Mouse (Mus musculus) lung, embryonic 15.5 days (tissue): ENCODE measurements around the gene Asah2. TPM values are rescaled to one million over a fixed set of nuclear protein-coding genes. Genes with fewer than 3 reads are reported as not detected.

Experiments used
- ATAC-seq: fragments of 200-750 bp; cut with Nextera tagmentation; 2 replicates; pipeline ENCODE4 v1.8.0; 2017; ENCODE audit warnings: moderate number of reproducible peaks, borderline replicate concordance; ENCODE audit not compliant: low FRiP score, low TSS enrichment; ENCODE audit errors: extremely low read depth
- H3K27ac ChIP-seq: fragments of 300-500 bp; sonication (generic); 2 replicates; pipeline ENCODE4 v1.5.1; 2015; ENCODE audit warnings: moderate library complexity, mild to moderate bottlenecking, inconsistent platforms
- H3K27me3 ChIP-seq: fragments of 300-500 bp; sonication (generic); 2 replicates; pipeline ENCODE4 v1.6.1; 2015; ENCODE audit warnings: inconsistent platforms
- H3K36me3 ChIP-seq: fragments of 300-500 bp; sonication (generic); 2 replicates; pipeline ENCODE4 v1.6.1; 2015; ENCODE audit warnings: inconsistent platforms
- H3K4me1 ChIP-seq: fragments of 300-500 bp; sonication (generic); 2 replicates; pipeline ENCODE4 v1.6.1; 2015; ENCODE audit warnings: inconsistent platforms
- H3K4me2 ChIP-seq: fragments of 300-500 bp; sonication (generic); 2 replicates; pipeline ENCODE4 v1.6.1; 2015; ENCODE audit warnings: inconsistent platforms, mild to moderate bottlenecking, moderate library complexity
- H3K4me3 ChIP-seq: fragments of 300-500 bp; sonication (generic); 2 replicates; pipeline ENCODE4 v1.5.1; 2015; ENCODE audit warnings: mild to moderate bottlenecking, inconsistent platforms
- H3K9ac ChIP-seq: fragments of 300-500 bp; sonication (generic); 2 replicates; pipeline ENCODE4 v1.6.1; 2015; ENCODE audit warnings: inconsistent platforms
- H3K9me3 ChIP-seq: fragments of 300-500 bp; sonication (generic); 2 replicates; pipeline ENCODE4 v1.6.1; 2016; ENCODE audit warnings: inconsistent platforms
- WGBS: fragments of 180-500 bp; shearing (Covaris S2); methylation state at CpG from one replicate; pipeline ENCODE4 v1.1.7; 2015; 5-methylcytosine and 5-hydroxymethylcytosine counted together
- polyA plus RNA-seq: library from polyadenylated mRNA; unstranded; fragments of >200 nt; fragmentation: Nextera tagmentation; extraction: Ambion mirVana; gene quantifications from 2 replicates; pipeline ENCODE4 v1.2.1, GENCODE M21; 2015

Gene Asah2
- polyA plus RNA-seq, 1 experiment from 2014 or later = 1.6 TPM

DNA sequence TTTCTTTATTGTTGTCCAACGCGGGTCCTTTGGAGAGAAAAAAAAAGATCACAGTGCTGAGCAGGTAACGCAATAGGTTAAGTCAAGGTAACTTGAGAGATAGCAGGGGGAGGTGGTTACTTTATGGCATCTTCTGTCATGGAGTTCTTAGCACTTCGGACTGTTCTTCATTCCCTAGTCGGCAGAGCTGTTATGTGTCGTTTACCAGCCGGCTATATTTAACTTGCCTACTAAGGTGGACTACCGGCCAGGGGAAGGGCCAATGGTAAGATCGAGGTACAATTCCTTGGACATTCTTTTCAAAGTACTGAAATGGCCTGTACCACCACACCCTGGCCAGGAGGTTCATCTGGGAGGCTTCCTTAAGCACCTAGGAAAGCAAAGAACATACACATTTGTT is 16.1 kb upstream of the Asah2 start:
- Histone ChIP-seq H3K9me3 (no peaks in the 10 kb centered on the region), H3K36me3 (peaks cover 17% of the 10 kb centered on the region), H3K4me2 (no peak overlapping the region), H3K9ac (no peak overlapping the region), H3K27me3 (no peaks in the 10 kb centered on the region), H3K4me1 (no peaks in the 10 kb centered on the region), H3K4me3 (no peak overlapping the region), H3K27ac (no peak overlapping the region)
- ATAC-seq = no peak
- WGBS = 88% methylated on average over 9 of the region's 9 CpGs

DNA sequence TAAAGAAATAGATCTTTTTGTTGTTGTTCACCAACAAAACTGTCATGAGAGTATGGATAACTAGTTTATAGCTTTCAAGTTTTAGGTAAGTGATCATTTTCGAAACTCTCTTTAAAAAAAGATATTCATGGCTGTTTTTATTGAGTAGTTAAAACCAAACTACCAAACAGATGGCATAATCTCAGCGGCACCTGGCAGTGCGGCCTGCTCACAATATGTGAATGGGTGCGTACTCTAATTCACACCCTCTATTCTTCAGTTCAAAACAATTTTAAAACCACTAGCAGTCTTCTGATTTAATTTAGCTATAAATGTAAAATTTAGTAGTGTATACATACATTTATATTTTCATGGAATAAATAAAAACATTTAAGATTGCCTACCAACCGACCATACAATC is 15.2 kb upstream of the Asah2 start:
- H3K4me1 ChIP-seq = no peaks in the 10 kb centered on the region
- H3K4me3 ChIP-seq = no peak overlapping the region
- H3K9me3 ChIP-seq = no peaks in the 10 kb centered on the region
- no peak overlapping the region for H3K27ac ChIP-seq
- 95% methylated on average over 5 of the region's 5 CpGs for WGBS
- no peak overlapping the region for H3K9ac ChIP-seq
- peaks cover 17% of the 10 kb centered on the region for H3K36me3 ChIP-seq
- H3K27me3 ChIP-seq = no peaks in the 10 kb centered on the region
- H3K4me2 ChIP-seq = no peak overlapping the region
- no peak for ATAC-seq

DNA sequence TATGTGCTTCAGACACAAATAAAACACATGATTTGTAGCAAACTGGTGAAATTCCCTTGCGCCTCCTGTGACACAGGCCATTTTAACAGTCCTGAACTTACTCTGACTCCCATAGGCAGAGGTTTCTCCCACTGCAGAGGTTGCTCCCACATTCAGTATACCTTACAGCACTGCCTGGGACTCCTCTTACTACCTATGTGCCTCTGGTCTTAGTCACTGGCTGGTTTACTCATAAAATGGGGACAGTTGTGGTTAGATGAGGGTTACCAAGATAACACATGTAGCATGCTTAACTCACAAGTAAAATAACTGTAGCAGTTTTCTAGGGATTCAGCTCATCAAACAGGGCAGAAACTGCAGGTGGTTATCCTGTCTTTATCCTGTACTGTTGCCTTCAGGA is 12.8 kb upstream of the Asah2 start:
- H3K9me3 ChIP-seq = no peaks in the 10 kb centered on the region
- no peak overlapping the region for H3K27ac ChIP-seq
- WGBS = 79% methylated on average over 1 of the region's 1 CpGs
- no peak for ATAC-seq
- no peaks in the 10 kb centered on the region for H3K27me3 ChIP-seq
- H3K4me2 ChIP-seq = no peak overlapping the region
- H3K4me3 ChIP-seq = no peak overlapping the region
- H3K36me3 ChIP-seq = peaks cover 17% of the 10 kb centered on the region
- no peak overlapping the region for H3K9ac ChIP-seq
- H3K4me1 ChIP-seq = no peaks in the 10 kb centered on the region

DNA sequence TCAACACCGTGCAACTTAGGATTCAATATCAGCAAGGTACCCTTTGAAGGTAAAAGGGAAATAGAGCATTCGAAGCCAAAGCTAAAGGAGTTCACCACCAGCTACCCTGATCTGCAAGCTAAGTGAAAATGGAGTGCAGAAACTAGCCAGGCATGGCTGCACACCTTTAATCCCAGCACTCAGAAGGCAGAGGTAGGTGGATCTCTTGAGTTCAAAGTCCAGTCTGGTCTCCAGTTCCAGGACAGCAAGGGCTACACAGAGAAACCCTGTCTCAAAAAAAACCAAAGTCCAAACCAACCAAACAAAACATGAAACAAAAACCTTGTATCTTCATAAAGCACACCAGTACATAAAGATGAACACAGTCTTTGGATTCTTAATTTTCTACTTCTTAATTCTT is 11.7 kb upstream of the Asah2 start:
- Histone ChIP-seq H3K4me3 (no peak overlapping the region), H3K4me1 (no peaks in the 10 kb centered on the region)
- WGBS = 81% methylated on average over 2 of the region's 2 CpGs

DNA sequence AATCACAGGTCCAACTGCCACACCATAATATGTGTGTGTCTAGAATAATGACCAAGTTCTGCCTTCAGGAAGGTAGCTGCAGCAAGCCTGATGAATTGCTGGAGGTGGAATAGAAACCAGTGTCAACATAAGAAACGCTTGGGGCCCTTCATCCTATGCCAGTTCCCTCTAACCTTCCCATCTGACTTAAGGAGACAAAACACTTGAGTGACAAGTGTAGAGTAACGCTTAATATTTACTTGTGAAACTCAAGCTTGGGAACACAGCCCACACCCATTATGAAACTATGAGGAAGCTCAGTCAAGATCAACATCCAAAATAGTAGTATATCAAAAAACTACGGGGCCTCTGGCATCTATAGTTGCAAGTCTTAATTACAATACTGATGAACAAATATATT is 10.5 kb upstream of the Asah2 start:
- Histone ChIP-seq H3K27me3 (no peaks in the 10 kb centered on the region), H3K9ac (no peak overlapping the region), H3K4me2 (no peak overlapping the region), H3K4me3 (no peak overlapping the region), H3K9me3 (no peaks in the 10 kb centered on the region), H3K27ac (no peak overlapping the region), H3K36me3 (peaks cover 5% of the 10 kb centered on the region), H3K4me1 (no peaks in the 10 kb centered on the region)
- WGBS = 57% methylated on average over 3 of the region's 3 CpGs
- no peak for ATAC-seq

More for the DNA sequence above, 11.7 kb upstream of the Asah2 start:
- Histone ChIP-seq H3K27ac (no peak overlapping the region), H3K36me3 (peaks cover 10% of the 10 kb centered on the region), H3K9ac (no peak overlapping the region), H3K4me2 (no peak overlapping the region), H3K27me3 (no peaks in the 10 kb centered on the region), H3K9me3 (no peaks in the 10 kb centered on the region)
- no peak for ATAC-seq

DNA sequence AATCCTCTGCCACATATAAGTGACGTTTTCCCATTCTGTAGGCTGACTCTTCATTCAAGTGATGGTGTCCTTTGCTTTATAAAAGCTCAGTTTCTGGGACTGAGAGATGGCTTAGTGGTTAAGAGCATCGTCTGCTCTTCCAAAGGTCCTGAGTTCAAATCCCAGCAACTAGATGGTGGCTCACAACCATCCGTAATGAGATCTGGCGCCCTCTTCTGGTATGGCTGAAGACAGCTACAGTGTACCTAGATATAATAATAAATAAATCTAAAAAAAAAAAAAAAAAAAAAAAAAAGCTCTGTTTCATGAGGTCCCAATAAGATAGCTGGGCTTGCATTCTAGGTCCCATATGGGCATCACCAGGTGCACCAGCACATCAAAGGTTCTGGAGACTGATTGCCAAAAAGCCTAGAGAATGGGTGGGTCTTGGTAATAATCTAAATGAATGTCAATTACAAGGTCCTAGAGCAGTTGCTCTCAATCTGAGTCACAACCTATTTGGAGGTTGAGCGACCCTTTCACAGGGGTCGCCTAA is 9.5 kb upstream of the Asah2 start:
- Histone ChIP-seq H3K4me2 (no peak overlapping the region), H3K4me1 (no peaks in the 10 kb centered on the region), H3K9me3 (no peaks in the 10 kb centered on the region), H3K27me3 (no peaks in the 10 kb centered on the region), H3K27ac (no peak overlapping the region), H3K9ac (no peak overlapping the region), H3K4me3 (no peak overlapping the region), H3K36me3 (peaks cover 5% of the 10 kb centered on the region)
- 81% methylated on average over 6 of the region's 6 CpGs for WGBS
- ATAC-seq = no peak

DNA sequence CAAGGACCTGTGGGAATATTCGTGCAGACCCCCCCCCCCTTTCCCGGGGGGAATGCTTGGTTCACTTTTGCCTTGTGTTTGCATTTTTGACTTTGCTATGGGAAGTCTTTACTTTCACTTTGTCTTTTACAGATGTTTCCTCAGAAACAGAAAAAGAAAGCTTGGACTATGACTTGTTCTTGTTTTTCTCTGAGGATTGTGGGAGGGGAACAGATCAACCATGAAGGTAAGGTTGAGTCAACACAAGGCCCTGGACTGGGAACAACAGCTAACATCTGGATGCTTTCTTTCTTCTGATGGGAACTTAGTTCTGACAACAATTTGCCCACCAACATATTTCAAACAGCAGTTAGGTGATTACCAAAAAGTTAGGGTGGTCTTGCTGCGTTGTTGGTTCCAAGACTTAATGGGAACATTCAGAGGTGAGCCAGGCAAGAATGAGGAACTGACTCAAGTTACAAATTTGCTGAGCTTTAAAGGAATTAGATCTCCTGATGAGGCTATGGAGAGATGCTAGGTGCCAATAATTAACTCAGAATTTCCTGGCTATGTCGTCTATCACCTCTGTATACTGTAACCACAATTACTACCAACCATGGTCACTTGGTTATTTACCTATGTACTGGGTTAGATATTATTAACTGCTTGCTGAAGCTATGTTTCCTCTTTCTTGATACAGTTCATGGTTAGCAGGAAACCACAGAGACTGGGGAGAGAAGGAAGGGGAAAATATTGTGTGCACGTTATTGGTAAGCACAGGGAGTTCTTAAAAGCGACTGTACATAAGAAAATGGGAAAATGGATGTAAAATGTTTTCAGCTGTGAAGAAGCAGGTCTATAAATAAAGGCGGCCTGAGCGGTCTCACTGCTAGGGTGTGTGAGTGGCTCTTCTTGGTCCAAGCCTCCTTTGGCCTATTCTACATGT is 4.1 kb upstream of the Asah2 start:
- 69% methylated on average over 8 of the region's 8 CpGs for WGBS

DNA sequence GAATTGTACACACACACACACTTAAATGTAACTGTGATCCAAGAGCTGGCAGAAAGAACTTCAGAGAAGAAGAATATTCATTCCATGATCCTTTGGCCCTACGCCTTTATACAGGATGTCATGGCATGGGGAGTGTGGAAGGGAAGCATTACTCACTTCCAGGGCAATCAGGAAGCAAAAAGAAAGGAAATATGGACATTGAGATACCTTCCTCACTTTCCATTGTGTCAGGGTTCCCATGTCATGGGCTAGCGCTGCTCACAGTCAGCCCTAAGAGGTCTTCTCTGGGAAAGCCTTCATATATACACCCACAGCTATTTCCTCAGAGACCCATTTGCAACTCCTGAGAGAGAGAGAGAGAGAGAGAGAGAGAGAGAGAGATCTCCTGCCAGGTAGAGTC is 1.3 kb downstream of the Asah2 start:
- no peak for ATAC-seq
- Histone ChIP-seq H3K27me3 (no peaks in the 10 kb centered on the region), H3K4me2 (peak overlapping the region; percentile 55), H3K4me3 (peak overlapping the region; percentile 78; the same call in 1 of the 2 replicates), H3K4me1 (peaks cover 10% of the 10 kb centered on the region; the same call in 1 of the 2 replicates), H3K27ac (peak overlapping the region; percentile 97), H3K9ac (no peak overlapping the region), H3K36me3 (no peaks in the 10 kb centered on the region), H3K9me3 (no peaks in the 10 kb centered on the region)
- WGBS = 73% methylated on average over 2 of the region's 2 CpGs

More for the DNA sequence above, 4.1 kb upstream of the Asah2 start:
- Histone ChIP-seq H3K4me1 (0 out of 2 replicates have a peak, but pooled peaks cover 5% of the 10 kb centered on the region), H3K27ac (no peak overlapping the region), H3K9me3 (no peaks in the 10 kb centered on the region), H3K36me3 (no peaks in the 10 kb centered on the region), H3K9ac (no peak overlapping the region), H3K4me2 (no peak overlapping the region), H3K4me3 (no peak overlapping the region), H3K27me3 (no peaks in the 10 kb centered on the region)
- no peak for ATAC-seq

DNA sequence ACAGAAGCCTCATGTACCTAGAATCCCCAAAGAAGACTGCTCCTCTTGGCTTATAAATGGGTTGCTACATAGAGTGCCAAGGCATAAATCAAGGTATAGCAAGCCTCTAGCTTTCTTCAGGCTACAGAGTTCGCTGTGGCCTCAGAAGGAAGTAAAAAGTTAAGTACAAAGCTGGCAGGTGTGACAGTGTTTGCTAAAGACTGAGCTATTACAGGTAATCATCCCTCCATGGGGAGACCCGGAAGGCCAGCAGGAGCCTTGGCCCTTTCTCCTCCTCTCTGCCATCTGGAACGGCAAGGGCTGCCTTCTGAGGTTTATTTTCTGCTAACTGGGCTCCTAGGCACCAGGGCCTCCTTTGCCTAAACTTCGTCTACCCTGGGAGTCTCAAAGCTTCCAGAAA is 3.8 kb downstream of the Asah2 start:
- Histone ChIP-seq H3K27me3 (no peaks in the 10 kb centered on the region), H3K9me3 (no peaks in the 10 kb centered on the region), H3K4me2 (no peak overlapping the region), H3K27ac (no peak overlapping the region), H3K4me3 (no peak overlapping the region), H3K9ac (no peak overlapping the region), H3K4me1 (peaks cover 10% of the 10 kb centered on the region; the same call in 1 of the 2 replicates), H3K36me3 (no peaks in the 10 kb centered on the region)
- 48% methylated on average over 4 of the region's 4 CpGs for WGBS
- ATAC-seq = no peak

DNA sequence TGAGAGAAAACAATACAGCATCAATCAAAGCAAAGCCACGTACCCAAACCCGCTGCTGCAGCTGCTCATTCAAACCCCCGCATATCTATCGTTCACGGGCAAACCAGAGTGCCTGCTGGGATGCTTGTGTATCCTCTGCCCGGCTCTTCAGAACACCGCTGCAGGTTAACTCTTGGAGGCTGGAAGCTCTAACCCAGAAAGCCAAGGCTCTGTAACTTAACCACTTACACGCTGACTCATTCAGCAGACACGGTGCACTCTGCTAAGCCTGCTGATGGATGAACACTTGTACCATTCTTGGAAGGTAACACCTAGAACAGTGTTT is 5.1 kb downstream of the Asah2 start:
- no peak for ATAC-seq
- Histone ChIP-seq H3K27ac (no peak overlapping the region), H3K4me3 (no peak overlapping the region), H3K9me3 (no peaks in the 10 kb centered on the region), H3K27me3 (no peaks in the 10 kb centered on the region), H3K36me3 (no peaks in the 10 kb centered on the region), H3K4me1 (peaks cover 10% of the 10 kb centered on the region; the same call in 1 of the 2 replicates), H3K9ac (no peak overlapping the region), H3K4me2 (peak overlapping the region; percentile 28)
- WGBS = 13% methylated on average over 9 of the region's 9 CpGs

DNA sequence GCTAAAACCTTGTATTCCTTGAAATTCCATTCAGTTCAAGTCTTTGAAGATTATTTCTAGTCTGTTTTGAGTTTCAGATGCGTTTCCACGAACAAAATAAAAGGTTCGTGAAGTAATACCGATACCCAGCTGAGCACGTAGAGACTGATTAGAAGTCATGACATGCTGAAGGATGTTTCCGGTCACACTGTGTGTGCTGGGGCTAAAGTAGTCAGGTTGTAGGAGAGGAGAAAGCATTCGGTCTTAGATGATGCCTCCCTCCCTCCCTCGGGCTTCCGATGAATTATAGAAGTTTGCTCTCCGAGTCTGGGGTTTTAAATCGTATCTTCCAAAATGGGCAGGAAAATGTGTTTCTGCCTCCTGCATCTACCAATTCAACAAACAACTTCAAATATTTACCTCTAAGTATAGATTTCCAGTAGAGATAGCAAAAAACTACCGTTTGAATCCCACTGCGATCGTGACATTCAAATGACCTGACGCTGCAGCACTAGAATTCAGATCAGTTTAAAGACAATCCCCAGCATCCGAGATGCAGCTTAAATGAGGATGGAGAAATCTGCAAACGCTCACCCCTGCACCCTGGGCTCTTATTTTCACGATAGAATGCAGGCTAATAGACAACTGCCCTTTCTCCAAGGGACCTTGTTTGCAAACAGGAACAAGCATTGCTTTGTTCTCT is 5.6 kb downstream of the Asah2 start:
- Histone ChIP-seq H3K4me2 (peak overlapping the region; percentile 28), H3K9me3 (no peaks in the 10 kb centered on the region), H3K27ac (no peak overlapping the region), H3K4me1 (peaks cover 9% of the 10 kb centered on the region; the same call in 1 of the 2 replicates), H3K36me3 (no peaks in the 10 kb centered on the region), H3K27me3 (no peaks in the 10 kb centered on the region), H3K4me3 (no peak overlapping the region), H3K9ac (no peak overlapping the region)
- ATAC-seq = no peak
- 25% methylated on average over 18 of the region's 18 CpGs for WGBS

DNA sequence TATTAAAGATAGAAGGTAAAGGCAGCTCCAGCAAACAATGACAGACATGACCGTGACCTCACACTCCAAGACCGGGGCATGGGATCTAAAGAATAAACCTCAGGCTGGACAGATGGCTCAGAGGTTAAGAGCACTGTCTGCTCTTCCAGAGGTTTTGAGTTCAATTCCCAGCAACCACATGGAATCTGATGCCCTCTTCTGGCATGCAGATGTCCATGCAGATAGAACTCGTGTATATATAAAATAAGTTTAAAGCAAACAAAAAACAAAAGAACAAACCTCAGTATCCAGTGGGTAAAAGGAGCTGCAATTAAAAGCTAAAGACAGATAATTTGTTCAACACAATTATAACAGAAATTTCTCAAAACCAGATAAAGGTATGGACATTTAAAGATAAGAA is 9.4 kb downstream of the Asah2 start:
- no peaks in the 10 kb centered on the region for H3K9me3 ChIP-seq
- no peaks in the 10 kb centered on the region for H3K27me3 ChIP-seq
- no peak overlapping the region for H3K9ac ChIP-seq
- no peak for ATAC-seq
- H3K27ac ChIP-seq = no peak overlapping the region
- H3K4me3 ChIP-seq = no peak overlapping the region
- H3K36me3 ChIP-seq = no peaks in the 10 kb centered on the region
- H3K4me1 ChIP-seq = peaks cover 3% of the 10 kb centered on the region; the same call in 1 of the 2 replicates
- WGBS = 74% methylated on average over 3 of the region's 3 CpGs
- H3K4me2 ChIP-seq = no peak overlapping the region
